Mouse (Mus musculus) lung, adult 2 months (tissue): ENCODE measurements around the gene Pla2g2f.

Experiments used
- CTCF ChIP-seq: fragments of 200-500 bp; IDR thresholded peaks from 2 replicates; pipeline ENCODE4 v1.5.1; 2011; ENCODE audit warnings: mild to moderate bottlenecking, low read length, control low read depth; ENCODE audit not compliant: insufficient read depth
- POLR2A ChIP-seq: fragments of 200-500 bp; IDR thresholded peaks from 2 replicates; pipeline ENCODE4 v1.6.1; 2011; ENCODE audit warnings: low read depth, mild to moderate bottlenecking, control low read depth, low read length, borderline replicate concordance; ENCODE audit errors: extremely low read depth

GRCm38 (mm10) chr4:138716697-138717096 lies 40.7 kb downstream of the Pla2g2f start:
- TF ChIP-seq POLR2A (no peak), CTCF (no peak)
